Mouse (Mus musculus) intestine, postnatal 0 days (tissue): ENCODE measurements around the gene Il4i1. TPM values are rescaled to one million over a fixed set of nuclear protein-coding genes. Genes with fewer than 3 reads are reported as not detected.

ENCODE experiments used
- ATAC-seq: fragments of 200-750 bp; cut with Nextera tagmentation; 2 replicates; pipeline ENCODE4 v1.8.0; 2017; ENCODE audit warnings: mild to moderate bottlenecking, moderate TSS enrichment, moderate library complexity
- H3K27ac ChIP-seq: fragments of 300-500 bp; sonication (generic); 2 replicates; pipeline ENCODE4 v1.5.1; 2014; ENCODE audit warnings: mild to moderate bottlenecking, low read depth, low read length, moderate library complexity
- H3K27me3 ChIP-seq: fragments of 300-500 bp; sonication (generic); replicated peaks from 2 replicates; pipeline ENCODE4 v1.6.1; 2014; ENCODE audit warnings: low read length, mixed read lengths; ENCODE audit not compliant: control insufficient read depth, insufficient read depth
- H3K36me3 ChIP-seq: fragments of 300-500 bp; sonication (generic); 2 replicates; pipeline ENCODE4 v1.6.1; 2014; ENCODE audit warnings: mild to moderate bottlenecking, moderate library complexity; ENCODE audit not compliant: control insufficient read depth, insufficient read depth
- H3K4me1 ChIP-seq: fragments of 300-500 bp; sonication (generic); replicated peaks from 2 replicates; pipeline ENCODE4 v1.6.1; 2014; ENCODE audit warnings: antibody characterized with exemption, low read length, mixed read lengths; ENCODE audit not compliant: control insufficient read depth, insufficient read depth
- H3K4me2 ChIP-seq: fragments of 300-500 bp; sonication (generic); replicated peaks from 2 replicates; pipeline ENCODE4 v1.6.1; 2014; ENCODE audit warnings: low read depth, mild to moderate bottlenecking, moderate library complexity
- H3K4me3 ChIP-seq: fragments of 300-500 bp; sonication (generic); 2 replicates; pipeline ENCODE4 v1.5.1; 2014; ENCODE audit warnings: low read depth, low read length
- H3K9ac ChIP-seq: fragments of 300-500 bp; sonication (generic); 2 replicates; pipeline ENCODE4 v1.6.1; 2014; ENCODE audit warnings: mild to moderate bottlenecking, low read depth, low read length
- H3K9me3 ChIP-seq: fragments of 300-500 bp; sonication (generic); 2 replicates; pipeline ENCODE4 v1.6.1; 2016; ENCODE audit warnings: mixed run types; ENCODE audit not compliant: control insufficient read depth
- CTCF ChIP-seq: sonication (generic); IDR thresholded peaks from 2 replicates; pipeline ENCODE4 v1.5.1; 2016; ENCODE audit warnings: low read depth, mild to moderate bottlenecking, control low read depth, antibody characterized with exemption, moderate library complexity
- WGBS: fragments of 180-500 bp; shearing (Covaris S2); extraction: QIAGEN DNeasy Blood & Tissue Kit; methylation state at CpG from one replicate; pipeline ENCODE4 v1.1.7; 2014; 5-methylcytosine and 5-hydroxymethylcytosine counted together
- polyA plus RNA-seq: library from polyadenylated mRNA; unstranded; fragments of >200 nt; fragmentation: Nextera tagmentation; extraction: Ambion mirVana; gene quantifications from 2 replicates; pipeline ENCODE4 v1.2.1, GENCODE M21; 2015

Gene Il4i1
- polyA plus RNA-seq, 1 experiment from 2014 or later: 0.82 TPM

- H3K9ac ChIP-seq: no peak overlapping the region
- no peaks in the 10 kb centered on the region for H3K27me3 ChIP-seq
- ATAC-seq: no peak
- H3K4me3 ChIP-seq: no peak overlapping the region
- H3K27ac ChIP-seq: 0 out of 2 replicates have a peak overlapping the region, but pooled peaks have one; percentile 99
- H3K4me1 ChIP-seq: peaks cover 7% of the 10 kb centered on the region
- WGBS: 95% methylated on average over 2 of the region's 2 CpGs
- no peak for TF ChIP-seq CTCF
- peak overlapping the region; percentile 98 for H3K4me2 ChIP-seq
- peaks cover 6% of the 10 kb centered on the region; the same call in 1 of the 2 replicates for H3K36me3 ChIP-seq
- H3K9me3 ChIP-seq: no peaks in the 10 kb centered on the region
Observed at GRCm38 (mm10) chr7:44853065-44853464, 36.9 kb downstream of the Il4i1 start.

GRCm38 (mm10) chr7:44853596-44854355 is 37.6 kb downstream of the Il4i1 start:
- peak overlapping the region; percentile 60 for H3K4me3 ChIP-seq
- 20% methylated on average over 25 of the region's 26 CpGs for WGBS
- ATAC-seq: no peak
- TF ChIP-seq CTCF: peak; percentile 6; the same call in 1 of the 2 replicates
- peak overlapping the region; percentile 99 for H3K27ac ChIP-seq
- peaks cover 7% of the 10 kb centered on the region for H3K4me1 ChIP-seq
- no peaks in the 10 kb centered on the region for H3K27me3 ChIP-seq
- peaks cover 6% of the 10 kb centered on the region; the same call in 1 of the 2 replicates for H3K36me3 ChIP-seq
- H3K9ac ChIP-seq: peak overlapping the region; percentile 71
- no peaks in the 10 kb centered on the region for H3K9me3 ChIP-seq
- peak overlapping the region; percentile 98 for H3K4me2 ChIP-seq

- Histone ChIP-seq H3K4me3 (peak overlapping the region; percentile 60), H3K27ac (peak overlapping the region; percentile 99), H3K9me3 (no peaks in the 10 kb centered on the region), H3K27me3 (no peaks in the 10 kb centered on the region), H3K36me3 (peaks cover 8% of the 10 kb centered on the region; the same call in 1 of the 2 replicates), H3K4me1 (peaks cover 7% of the 10 kb centered on the region), H3K9ac (peak overlapping the region; percentile 71), H3K4me2 (peak overlapping the region; percentile 98)
- peak; percentile 84 for ATAC-seq
- WGBS: 2% methylated on average over 45 of the region's 45 CpGs
- no peak; the same call in 1 of the 2 replicates for TF ChIP-seq CTCF
Observed at GRCm38 (mm10) chr7:44854356-44855031, 38.3 kb downstream of the Il4i1 start.

- no peaks in the 10 kb centered on the region for H3K27me3 ChIP-seq
- peak overlapping the region; percentile 71; the same call in 1 of the 2 replicates for H3K9ac ChIP-seq
- peaks cover 7% of the 10 kb centered on the region for H3K4me1 ChIP-seq
- no peak for TF ChIP-seq CTCF
- WGBS: 36% methylated on average over 10 of the region's 10 CpGs
- peak overlapping the region; percentile 98 for H3K4me2 ChIP-seq
- no peaks in the 10 kb centered on the region for H3K9me3 ChIP-seq
- H3K27ac ChIP-seq: peak overlapping the region; percentile 99
- ATAC-seq: peak; percentile 0; the same call in 1 of the 2 replicates
- H3K36me3 ChIP-seq: peaks cover 11% of the 10 kb centered on the region; the same call in 1 of the 2 replicates
- peak overlapping the region; percentile 60 for H3K4me3 ChIP-seq
Observed at GRCm38 (mm10) chr7:44855036-44855435, 38.8 kb downstream of the Il4i1 start.

- Histone ChIP-seq H3K9me3 (no peaks in the 10 kb centered on the region), H3K36me3 (peaks cover 14% of the 10 kb centered on the region), H3K27me3 (no peaks in the 10 kb centered on the region), H3K4me1 (peaks cover 4% of the 10 kb centered on the region), H3K4me3 (peak overlapping the region; percentile 77), H3K9ac (no peak overlapping the region), H3K27ac (0 out of 2 replicates have a peak overlapping the region, but pooled peaks have one; percentile 84), H3K4me2 (peak overlapping the region; percentile 98)
- no peak for ATAC-seq
- no peak for TF ChIP-seq CTCF
- WGBS: 58% methylated on average over 9 of the region's 9 CpGs
Observed at GRCm38 (mm10) chr7:44856265-44856916, 40.2 kb downstream of the Il4i1 start.
